Mouse (Mus musculus) cerebellum, adult 2 months (tissue): ENCODE measurements around the gene Slc35f2.
A peak's percentile ranks its signal among the peaks of the same experiment; 100 is the strongest.

Experiments used
- CTCF ChIP-seq: fragments of 200-500 bp; IDR thresholded peaks from 2 replicates; pipeline ENCODE4 v1.5.1; 2011; ENCODE audit warnings: low read depth, mild to moderate bottlenecking, control low read depth, low read length, moderate library complexity, borderline replicate concordance; ENCODE audit not compliant: insufficient read depth
- POLR2A ChIP-seq: fragments of 200-500 bp; IDR thresholded peaks from 2 replicates; pipeline ENCODE4 v1.6.1; 2011; ENCODE audit warnings: low read length, control low read depth, borderline replicate concordance; ENCODE audit not compliant: insufficient read depth

DNA sequence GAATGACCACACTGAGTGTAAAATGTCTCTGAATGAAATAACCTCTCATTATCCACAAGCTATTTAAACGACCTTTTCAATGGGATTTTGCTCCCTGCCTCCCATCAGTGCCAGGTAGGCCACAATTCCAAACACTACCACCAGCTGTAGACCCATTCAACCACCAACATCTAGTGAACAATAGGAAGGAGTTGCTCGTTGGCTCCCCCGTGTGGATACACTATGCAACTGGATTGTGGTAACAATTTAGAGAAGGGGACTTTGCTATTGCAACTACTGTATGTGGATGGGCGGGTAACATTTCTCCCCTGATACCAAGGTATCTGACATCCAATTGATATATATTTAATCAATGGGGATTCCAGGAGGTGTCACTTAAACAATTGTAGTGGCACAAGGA, 47.4 kb downstream of the Slc35f2 start:
- TF ChIP-seq CTCF = peak; percentile 63; the same call in 1 of the 2 replicates
- TF ChIP-seq POLR2A = no peak
